Mouse (Mus musculus): ENCODE measurements around the gene Lrrc4b.

Gene Lrrc4b

DNA sequence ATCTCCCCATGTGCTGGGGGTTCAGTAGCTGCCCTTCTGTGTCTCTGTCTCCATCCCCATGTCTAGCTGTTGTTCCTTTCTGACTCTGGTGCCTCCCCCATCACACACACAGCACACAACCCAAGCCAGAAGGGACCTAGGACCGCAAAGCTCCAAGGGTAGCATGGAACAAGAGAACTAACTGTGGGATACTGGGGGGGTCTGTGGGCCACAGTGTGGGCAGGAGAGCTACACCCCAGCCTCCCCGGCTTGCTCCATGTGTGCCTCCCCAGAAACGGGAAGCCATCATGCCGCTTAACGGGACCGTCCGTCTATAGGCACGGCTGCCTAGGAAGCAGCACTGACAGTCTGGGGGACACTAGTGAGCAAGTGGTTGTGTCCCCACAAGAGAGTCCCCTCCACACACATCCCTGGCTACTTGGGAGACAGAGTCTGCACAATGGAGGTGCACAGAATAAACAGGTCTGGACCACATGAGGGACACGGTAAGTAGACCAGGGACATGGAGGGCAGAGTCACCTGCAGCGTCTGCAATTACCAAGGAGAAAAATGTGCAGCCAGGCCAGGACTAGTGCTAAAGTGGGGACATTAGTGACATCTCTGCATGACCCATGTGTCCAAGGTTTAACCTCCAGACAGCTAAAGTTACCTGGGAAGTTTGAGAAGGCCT, 34.9 kb downstream of the Lrrc4b start:
- ATAC-seq (ENCODE audit: low TSS enrichment) = no peak

DNA sequence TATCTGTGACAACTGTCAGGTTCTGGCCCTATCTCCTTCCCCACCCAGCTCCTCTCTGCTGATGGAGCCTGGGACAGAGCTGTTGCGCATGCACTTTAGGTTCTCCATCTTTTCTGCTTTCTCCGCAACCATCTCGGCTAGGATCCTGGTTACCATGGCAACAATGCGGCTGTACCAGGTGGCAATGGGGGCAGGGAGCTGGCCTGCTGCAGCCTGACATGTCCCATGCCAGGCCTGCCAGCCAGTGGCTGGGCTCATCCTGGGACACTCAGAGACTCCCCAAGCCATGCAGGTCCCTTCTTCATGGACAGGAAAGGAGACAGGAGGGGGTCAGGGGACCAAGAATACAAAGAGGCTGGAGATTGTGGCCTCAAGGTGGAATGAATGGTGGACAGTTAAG, 35.7 kb downstream of the Lrrc4b start:
- ATAC-seq (ENCODE audit: low TSS enrichment) = peak; percentile 17

DNA sequence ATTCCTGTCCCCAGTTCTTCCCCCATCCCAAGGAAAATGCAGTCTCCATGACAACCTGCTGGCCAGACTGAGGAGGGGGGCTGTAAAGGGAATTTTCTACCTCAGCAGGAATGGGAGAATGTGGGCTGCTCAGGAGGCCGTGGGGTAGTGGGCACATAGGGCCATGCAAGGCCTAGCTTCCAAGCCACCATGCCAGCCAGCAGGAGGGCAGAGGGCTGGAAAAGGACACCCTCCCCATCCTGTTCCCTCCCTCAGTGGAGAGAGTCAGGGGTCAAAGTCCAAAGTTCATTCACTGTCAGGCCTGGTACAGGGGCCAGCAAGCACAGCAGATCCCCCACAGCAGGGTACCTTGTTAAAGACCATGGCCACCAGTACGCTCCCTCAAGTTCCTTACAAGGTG, 36.3 kb downstream of the Lrrc4b start, which contains the start of gene Aspdh:
Aspdh (plus strand) TSS at position 281 of the 400 bp plus-strand sequence.
- ATAC-seq (ENCODE audit: low TSS enrichment) = no peak

DNA sequence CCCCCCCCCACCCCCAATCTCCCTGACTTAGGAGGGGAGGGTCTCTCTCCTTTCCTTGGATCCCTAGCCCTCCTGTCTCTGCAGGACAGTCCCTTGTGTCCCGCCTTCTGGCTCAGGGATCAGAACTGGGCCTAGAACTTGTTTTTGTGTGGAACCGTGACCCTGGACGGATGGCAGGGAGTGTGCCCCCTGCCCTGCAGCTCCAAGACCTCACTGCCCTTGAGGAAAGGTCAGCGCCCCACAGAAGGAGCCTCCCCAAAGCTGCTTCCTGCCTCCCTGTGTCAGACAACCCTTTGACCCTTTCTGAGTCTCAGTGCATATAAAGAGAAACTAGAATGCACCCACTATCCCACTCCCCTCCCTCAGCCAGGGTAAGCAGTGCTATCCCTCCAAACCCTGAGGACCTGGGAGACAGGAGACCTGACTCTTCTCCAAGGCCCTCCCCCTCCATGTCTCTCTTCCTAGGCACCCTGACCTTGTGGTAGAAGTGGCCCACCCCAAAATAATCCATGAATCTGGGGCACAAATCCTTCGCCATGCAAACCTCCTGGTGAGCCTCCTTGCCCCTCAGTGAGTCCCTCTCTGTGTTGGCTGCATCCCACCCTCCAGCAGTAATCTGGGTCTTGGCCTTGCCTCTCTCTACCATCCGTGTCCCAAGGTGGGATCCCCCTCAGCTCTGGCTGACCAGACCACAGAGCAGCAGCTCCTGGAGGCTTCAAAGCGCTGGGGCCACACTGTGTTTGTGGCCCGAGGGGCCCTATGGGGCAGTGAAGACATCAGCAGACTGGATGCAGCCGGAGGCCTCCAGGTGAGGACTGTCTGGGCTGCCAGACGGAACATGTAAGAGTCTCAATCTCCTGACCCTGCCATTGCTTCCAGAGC, 37.4 kb downstream of the Lrrc4b start:
- ATAC-seq (ENCODE audit: low TSS enrichment) = no peak

DNA sequence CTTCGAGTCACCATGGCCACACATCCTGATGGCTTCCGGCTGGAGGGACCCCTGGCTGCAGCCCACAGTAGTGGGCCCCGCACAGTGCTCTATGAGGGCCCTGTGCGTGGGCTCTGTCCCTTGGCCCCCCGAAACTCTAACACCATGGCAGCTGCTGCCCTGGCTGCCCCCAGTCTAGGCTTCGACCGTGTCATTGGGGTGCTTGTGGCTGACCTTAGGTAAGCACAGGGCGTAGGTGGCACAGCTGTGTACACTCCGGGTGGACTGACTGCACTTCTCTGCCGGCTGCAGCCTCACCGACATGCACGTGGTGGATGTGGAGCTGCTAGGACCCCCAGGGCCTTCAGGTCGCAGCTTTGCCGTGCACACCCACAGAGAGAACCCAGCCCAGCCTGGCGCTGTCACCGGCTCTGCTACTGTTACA, 38.1 kb downstream of the Lrrc4b start:
- ATAC-seq (ENCODE audit: low TSS enrichment) = no peak

DNA sequence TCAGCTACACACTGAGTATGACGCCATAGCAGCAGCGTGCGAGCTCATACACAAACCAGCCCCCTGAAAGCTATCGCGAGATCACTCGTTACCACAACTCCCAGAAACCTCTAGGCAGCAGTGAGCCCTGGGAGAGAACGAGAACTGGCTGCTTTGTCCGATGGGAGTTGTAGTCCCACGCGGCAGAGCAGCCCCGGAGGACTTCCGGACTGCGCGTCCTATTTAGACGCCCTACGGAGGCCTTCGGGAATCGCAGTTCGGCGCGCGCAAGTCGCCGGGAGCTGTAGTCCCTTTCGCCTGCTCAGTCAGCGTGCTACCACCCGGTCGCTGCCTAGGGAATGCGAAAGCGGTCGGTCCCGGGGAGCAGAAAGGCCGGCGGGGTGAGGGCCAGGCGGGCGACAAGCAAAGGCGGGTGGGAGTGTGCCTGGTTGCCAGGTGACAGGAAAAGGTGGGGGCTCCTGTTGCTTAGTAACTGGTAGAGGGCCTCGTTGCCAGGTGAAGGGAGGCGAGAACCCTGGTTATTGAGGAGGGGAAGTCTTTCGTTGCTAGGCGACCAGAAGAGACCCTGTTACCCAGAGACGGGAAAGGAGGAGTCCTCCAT, 39.1 kb downstream of the Lrrc4b start, which contains the start of gene Josd2:
Josd2 (plus strand) TSS at position 170 of the 601 bp plus-strand sequence.
- ATAC-seq (ENCODE audit: low TSS enrichment) = peak; percentile 82

DNA sequence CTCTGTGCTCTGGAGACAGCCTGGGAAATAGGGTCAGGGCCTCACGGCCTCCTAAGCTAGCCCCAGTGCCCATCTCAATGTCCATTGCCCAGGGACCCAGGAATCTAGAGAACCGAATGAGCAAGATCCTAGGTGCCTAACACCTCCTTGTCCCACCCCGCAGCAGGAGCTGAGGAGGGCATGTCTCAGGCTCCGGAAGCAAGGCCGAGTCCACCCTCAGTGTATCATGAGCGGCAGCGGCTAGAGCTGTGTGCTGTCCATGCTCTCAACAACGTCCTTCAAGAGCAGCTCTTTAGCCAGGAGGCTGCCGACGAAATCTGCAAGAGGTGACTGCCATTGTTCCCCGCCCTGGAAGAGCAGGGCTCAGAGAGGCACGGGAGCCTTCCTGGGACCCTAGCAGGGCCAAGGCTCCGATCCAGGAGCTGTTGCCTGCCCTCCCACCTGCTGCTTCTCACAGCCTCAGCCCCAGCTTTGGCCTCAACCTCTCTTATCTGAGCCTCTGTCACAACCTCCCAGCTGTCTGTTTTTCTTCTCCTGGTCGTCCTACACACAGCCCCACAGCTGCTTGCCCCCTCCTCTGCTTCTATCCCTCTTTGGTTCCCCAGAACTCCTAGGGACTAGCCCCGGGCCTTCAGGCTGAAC, 39.9 kb downstream of the Lrrc4b start:
- no peak for ATAC-seq (ENCODE audit: low TSS enrichment)

DNA sequence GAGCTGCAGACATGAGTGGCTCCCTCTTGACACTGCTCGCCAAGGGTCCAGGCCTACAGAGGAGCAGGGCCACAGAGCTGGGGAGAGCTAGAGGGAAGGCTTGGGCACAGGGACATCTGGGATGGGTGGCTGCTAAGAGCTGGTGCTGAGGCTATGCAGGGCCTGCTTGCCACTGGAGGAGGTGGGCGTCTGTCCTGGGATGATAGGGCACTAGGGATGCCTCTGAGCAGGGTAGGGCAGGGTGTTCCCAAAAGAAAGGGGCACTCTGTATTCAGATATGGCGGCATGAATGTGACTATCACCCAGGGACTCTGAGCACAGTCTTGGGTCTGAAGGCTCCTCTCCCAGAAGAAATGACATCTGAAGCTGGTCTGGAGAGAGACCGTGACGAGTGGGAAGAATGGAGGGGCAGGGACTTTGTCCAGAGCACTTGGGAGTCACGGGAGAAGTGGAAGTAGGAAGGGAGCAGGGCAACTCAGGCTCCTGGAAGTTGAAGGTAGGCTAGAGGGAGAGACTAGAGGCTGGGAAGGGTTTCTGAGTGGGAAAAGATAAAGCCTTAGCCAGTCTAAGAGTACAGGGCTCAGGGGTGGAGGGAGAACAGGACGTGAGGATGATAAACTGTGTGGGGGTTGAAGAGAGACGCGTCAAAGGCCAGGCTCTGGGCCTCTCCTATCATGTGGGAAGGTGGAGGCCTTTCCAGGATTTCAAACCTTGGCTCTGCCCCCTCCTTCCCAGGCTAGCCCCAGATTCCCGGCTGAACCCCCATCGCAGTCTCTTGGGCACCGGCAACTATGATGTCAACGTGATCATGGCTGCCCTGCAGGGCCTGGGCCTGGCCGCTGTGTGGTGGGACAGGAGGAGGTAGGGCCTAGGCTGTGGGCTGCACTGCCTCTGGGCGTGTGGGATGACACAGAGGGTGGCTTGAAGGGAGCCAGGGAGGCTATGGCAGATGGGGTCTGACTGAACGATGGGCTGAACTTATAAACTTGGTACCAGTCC, 41.2 kb downstream of the Lrrc4b start:
- ATAC-seq (ENCODE audit: low TSS enrichment) = no peak

DNA sequence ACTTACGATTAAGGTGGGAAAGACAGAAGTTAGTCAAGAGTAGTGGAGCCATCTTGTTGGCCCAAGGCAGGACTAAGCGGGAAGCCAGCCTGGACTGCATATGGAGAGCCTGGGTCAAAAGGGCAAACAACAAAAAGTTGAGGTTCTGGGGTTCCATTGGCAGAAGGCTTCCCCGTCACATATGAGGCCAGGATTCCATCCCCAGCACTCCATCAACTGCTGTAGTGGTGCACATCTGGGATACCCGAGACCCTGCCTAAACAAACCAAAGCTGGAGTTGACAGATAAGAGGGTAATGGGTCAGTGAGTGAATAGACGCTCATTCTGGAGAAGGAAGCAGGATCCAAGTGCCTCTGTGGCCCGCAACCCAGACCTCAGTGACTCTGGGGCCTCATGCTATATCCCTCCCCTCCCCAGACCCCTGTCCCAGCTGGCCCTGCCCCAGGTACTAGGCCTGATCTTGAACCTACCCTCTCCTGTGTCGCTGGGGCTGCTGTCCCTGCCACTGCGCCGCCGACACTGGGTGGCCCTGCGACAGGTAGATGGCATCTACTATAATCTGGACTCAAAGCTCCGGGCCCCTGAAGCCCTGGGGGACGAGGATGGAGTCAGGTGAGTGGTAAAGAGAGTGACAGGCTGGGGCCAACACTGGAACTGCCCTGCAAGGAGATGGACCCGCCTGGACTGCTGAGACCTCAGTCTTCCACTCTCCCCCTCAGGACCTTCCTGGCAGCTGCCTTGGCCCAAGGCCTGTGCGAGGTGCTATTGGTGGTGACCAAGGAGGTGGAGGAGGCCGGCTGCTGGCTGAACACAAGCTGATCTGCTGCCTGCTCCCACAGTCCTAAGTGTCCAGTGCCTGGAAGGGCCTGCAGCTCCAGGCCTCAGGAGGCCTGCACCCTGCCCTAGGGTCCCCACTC, 42.1 kb downstream of the Lrrc4b start:
- no peak for ATAC-seq (ENCODE audit: low TSS enrichment)

DNA sequence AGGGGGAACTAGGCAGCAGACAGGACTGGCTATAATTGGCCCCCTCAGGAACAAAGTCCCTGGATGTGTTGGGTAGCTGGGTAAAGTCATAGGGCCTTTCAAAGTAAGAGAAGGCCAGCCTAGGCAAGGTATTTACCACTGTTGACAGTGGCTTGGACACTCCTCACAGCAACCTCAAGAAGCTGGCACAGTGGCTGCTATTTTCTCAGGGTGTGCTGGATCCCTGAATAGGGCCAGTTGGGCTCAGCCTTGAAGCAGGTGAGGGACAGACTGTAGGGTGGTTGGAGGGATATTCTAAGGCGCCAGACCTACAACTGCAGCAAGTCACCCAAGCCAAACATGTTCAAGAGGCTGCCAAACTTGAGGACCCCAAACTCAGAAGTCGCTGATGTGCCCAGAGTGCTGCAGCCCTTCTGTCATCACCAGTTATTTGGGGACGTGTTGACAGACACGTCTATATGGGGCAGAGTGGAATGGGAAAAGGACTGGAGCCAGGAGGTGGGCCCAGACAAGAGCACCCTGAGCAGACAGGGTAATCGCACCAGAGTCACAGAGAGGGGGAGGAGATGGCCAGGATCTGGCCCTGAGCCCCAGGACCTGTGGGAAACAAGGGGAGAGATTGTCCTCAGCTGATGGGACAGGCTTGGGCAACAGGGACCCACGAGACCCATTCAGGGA, 43.2 kb downstream of the Lrrc4b start:
- no peak for ATAC-seq (ENCODE audit: low TSS enrichment)

DNA sequence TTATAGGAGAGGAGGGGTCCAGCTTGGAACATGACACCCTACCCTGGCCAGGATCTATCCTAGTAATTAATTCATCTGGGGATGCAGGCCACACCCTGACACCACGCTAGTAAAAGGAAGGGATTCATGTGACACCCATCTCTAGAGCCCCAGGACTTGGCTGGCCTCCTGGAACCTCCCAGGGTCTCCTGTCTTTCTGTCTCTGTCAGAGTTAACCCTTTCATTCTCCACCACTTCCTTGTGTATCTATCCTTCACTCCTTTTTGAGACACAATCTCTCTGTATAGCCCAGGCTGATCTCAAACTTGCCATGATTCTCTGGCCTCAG, 43.7 kb downstream of the Lrrc4b start:
- ATAC-seq (ENCODE audit: low TSS enrichment) = no peak

DNA sequence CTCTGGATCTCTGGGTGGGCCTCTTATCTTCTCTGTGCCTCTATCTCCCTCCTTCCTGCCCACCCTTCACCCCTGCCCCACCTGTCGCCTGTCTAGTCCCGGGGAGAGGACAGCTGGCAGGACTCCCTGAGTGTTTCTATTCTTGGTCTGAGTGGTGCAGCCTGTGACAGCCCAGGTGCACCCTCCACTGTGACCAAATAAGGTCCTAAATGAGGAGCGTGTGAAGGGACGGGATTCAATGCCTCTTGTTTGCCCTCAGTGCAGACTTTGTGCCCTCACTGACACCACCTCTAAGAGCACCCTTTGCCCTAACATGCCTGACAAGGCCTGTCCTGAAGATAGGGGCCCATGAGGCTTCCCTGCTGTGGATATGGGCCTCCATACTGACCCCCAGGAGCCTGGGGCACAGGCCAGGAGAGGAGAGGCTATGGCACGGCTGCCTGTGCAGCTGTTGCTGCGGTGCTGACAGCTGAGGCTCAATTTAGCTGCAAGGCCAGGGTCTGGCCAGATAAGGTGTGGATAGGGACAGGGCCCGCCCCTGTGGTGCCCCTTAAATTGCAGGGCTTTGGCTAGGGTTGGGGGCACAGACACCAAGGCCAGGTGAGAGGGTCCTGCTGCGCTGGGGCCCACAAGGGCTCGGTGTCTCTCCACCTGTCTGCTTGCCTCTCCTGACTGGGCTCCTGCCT, 44.3 kb downstream of the Lrrc4b start:
- no peak for ATAC-seq (ENCODE audit: low TSS enrichment)

DNA sequence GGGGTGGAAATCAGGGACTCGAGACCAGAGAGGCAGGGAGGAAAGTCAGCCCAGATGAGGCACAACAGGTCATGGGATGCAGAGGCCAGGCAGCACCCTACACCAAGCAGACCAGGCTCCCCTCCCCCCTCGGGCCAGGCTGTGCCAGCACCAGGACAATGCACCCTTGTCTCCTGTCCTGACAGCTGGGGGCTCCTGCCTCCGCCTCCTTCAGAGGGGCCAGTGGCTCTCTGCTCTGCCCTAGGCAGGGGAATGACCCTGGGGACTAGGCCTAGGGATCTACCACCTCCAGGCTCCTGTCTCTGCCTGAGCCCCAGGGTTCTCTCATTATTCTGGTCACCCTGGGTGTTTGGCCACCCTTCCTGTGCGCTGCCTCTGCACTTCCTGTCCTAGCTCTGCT, 45.6 kb downstream of the Lrrc4b start:
- ATAC-seq (ENCODE audit: low TSS enrichment) = peak; percentile 68

DNA sequence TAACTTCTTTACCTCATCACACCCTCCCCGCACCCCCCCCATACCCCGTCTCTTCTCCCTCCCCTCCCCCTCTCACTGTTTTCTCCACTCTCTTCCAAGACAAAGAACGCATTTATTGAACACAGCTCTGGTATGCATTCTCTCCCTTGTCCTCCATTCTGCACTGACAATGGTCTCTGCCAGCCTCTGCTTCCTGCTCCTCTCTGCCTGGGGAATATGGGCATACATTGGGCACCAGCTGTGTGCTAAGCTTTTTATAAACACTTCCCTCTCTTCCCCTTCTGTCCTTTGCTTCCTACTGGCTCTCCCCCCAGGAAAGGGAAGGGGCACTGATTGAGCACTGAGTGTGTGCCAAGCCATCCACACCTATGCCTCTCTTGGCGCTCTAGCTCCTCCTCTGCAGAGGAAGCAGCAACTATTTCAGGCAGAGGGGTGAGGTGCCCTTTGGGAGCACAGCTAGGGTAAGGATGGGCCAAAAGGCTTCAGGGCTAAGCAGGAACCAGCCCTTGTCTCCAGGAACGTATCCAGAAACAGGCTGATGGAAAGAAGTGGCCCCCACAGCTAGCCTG, 46.3 kb downstream of the Lrrc4b start:
- 0 out of 2 replicates have a peak, but pooled peaks have one; percentile 18 for ATAC-seq (ENCODE audit: low TSS enrichment)

DNA sequence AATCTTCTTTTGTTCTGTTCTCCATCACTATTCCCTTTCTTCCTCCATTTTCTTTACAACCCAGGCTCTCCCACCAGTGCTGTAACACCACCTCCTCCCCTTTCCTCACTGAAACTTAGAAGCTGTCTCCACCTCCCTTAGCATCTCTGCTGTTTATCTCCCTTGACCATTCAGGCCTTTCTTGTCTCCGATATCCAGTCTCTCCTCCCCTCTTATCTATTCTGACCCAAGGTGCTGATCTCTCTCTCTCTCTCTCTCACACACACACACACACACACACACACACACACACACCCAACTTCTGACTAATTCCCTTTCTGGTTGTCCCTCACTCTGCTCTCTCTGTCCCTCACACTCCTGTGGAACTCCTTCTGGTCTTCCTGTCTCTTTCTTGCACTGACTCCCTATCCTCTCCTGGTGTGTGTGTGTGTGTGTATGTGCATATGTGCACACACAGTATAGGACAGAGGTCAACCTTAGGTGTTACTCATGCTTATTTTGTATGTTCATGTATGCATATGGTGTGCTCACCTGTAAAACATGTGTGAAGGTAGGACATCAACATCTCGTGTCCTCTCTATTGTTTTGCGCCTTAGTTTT, 54.1 kb downstream of the Lrrc4b start:
- ATAC-seq (ENCODE audit: low TSS enrichment) = no peak

DNA sequence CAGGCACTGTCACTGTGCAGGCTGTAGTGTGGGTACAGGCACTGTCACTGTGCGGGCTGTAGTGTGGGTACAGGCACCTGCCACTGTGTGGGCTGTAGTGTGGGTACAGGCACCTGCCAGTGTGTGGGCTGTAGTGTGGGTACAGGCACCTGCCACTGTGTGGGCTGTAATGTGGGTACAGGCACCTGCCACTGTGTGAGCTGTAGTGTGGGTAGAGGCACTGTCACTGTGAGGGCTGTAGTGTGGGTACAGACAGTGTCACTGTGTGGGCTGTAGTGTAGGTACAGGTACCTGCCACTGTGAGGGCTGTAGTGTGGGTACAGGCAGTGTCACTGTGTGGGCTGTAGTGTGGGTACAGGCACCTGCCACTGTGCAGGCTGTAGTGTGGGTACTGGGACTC, 55.3 kb downstream of the Lrrc4b start:
- no peak for ATAC-seq (ENCODE audit: low TSS enrichment)

DNA sequence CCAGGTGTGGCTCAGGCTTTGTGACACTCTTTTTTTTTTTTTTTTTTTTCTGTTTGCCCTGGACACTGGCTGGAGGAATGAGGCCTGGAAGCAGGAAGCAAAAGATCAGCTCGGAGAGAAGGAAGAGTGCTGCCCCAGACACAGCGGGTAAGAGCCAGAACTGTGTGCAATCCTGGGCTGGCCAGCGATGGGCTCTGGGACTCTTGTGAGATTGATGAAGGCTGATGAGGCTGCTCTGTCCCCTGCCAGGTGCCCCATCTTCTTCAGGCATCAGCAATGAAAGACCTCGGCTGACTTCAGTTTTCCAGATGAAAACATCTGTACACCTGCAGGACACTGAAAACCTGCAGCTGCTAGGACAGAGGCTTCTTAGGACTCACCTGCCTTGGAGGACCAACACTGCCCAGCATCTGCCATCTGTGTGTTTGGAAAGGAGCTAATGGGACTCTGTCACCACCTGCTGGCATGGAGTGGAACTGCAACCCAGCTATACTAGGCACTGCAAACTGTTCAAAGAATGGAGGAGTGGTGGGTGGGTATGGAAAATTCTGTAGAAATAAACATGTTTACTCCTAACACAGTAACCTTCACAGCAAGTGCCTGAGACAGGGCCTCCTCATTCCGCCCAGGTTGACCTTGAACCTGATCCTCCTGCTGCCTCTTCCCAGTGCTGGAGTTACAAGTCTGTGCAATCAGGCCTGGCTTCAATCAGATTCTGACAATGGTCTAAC, 56.2 kb downstream of the Lrrc4b start:
- peak; percentile 53; the same call in 1 of the 2 replicates for ATAC-seq (ENCODE audit: low TSS enrichment)

Measured in frontal cortex, adult (tissue).